Mouse (Mus musculus) heart, postnatal 25 days (tissue): ENCODE measurements around the gene Tbpl1. TPM values are rescaled to one million over a fixed set of nuclear protein-coding genes. Genes with fewer than 3 reads are reported as not detected.

Experiments
- DNase-seq: peaks from one replicate; pipeline ENCODE4 v3.0.0; 2022; ENCODE audit warnings: low spot score
- intact Hi-C: fragments of 180-260 bp; cut with DNase I; formaldehyde crosslinking; loops from one replicate; pipeline ENCODE4 v1.15.1; 2025
- total RNA-seq, 2 experiments: library from RNA; stranded (reverse); gene quantifications; 2 replicates each; pipeline ENCODE4 v1.2.3; 2021

The Tbpl1 gene
- total RNA-seq: 10 to 100 TPM; 19.1 to 21.1 TPM

DNA sequence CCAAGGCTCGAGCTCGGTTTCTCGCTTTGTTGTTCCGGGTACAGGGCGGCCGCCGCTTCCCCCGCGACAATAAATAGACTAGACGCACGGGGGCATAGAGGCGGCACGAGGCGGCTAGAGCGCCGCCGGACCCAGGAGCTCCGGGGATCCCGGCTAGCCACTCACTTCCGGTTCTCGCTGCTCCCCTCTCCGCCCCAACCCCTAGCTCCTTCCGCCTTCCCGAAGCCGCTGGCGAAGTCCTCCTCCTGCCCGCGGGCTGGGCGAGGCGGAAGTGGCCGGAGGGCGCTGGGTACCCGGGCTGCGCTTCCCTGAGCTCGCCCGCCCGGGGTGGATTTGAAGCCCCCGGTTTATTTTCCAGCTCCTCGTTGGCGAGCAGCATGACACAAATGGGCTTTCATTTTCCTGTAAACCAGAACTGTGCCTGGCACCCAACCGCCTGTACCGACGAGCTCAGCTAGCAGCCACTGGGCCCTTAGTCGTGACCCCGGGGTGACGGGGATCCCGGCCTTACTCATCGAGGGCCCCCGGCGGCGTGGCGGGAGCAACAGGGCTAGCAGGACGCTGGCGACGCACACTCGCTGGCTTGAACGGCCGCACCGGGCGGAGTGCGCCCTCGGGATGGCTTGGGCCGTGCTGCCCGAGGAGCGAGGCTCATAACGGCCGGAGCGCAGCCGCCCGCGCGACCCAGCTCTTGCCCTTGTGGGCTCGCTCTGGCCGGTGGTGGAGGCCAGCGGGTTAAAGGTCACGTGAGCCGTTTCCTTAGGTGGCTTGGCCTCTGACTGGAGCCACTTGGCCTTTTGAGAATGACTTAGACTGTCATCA, at the start of gene Tbpl1:
Tbpl1 (minus strand) TSS at position 667 of the 822 bp plus-strand sequence.
- DNase-seq: peak; percentile 92
- intact Hi-C loops: loop anchor here (5.0 kb wide), 1 partner anchor 41 kb away; no protein-coding TSS in a partner anchor

GRCm38 (mm10) chr10:22781466-22781865, 49.7 kb upstream of the Tbpl1 start:
- DNase-seq: no peak
- intact Hi-C loops: no loop called here

- intact Hi-C loops: loop anchor here (2.0 kb wide), 3 partner anchors 63 to 199 kb away; no protein-coding TSS in a partner anchor
- DNase-seq: no peak
Observed at GRCm38 (mm10) chr10:22777939-22778338, 46.2 kb upstream of the Tbpl1 start.

GRCm38 (mm10) chr10:22776007-22776698, 44.4 kb upstream of the Tbpl1 start:
- no peak for DNase-seq
- intact Hi-C loops: loop anchor here (2.0 kb wide), 3 partner anchors 61 to 197 kb away; no protein-coding TSS in a partner anchor

DNA sequence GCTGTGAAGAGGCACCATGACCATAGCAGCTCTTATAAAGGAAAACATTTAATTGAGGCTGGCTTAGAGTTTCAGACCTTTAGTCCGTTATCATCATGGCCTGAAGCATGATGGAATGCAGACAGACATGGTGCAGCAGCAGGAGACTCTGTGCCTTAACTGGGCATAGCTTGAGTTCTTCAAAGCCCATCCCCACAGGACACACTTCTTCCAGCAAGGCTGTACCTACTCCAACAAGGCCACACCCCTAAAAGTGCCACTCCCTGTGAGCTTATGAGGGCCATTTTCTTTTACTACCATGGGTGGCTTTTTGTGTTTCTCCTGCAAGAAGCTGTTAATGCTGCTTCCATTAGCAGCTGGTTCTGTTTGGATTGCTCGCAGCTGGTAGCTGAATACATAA, 43.7 kb upstream of the Tbpl1 start:
- no peak for DNase-seq
- intact Hi-C loops: no loop called here

- no peak for DNase-seq
- intact Hi-C loops: loop anchor here (5.0 kb wide), 1 partner anchor 42 kb away; the partner anchor contains the start of gene Tbpl1
Observed at GRCm38 (mm10) chr10:22774626-22775025, 42.9 kb upstream of the Tbpl1 start.

GRCm38 (mm10) chr10:22754240-22754639, 22.5 kb upstream of the Tbpl1 start:
- intact Hi-C loops: no loop called here
- DNase-seq: no peak

GRCm38 (mm10) chr10:22751175-22751682, 19.5 kb upstream of the Tbpl1 start:
- intact Hi-C loops: no loop called here
- no peak for DNase-seq

DNA sequence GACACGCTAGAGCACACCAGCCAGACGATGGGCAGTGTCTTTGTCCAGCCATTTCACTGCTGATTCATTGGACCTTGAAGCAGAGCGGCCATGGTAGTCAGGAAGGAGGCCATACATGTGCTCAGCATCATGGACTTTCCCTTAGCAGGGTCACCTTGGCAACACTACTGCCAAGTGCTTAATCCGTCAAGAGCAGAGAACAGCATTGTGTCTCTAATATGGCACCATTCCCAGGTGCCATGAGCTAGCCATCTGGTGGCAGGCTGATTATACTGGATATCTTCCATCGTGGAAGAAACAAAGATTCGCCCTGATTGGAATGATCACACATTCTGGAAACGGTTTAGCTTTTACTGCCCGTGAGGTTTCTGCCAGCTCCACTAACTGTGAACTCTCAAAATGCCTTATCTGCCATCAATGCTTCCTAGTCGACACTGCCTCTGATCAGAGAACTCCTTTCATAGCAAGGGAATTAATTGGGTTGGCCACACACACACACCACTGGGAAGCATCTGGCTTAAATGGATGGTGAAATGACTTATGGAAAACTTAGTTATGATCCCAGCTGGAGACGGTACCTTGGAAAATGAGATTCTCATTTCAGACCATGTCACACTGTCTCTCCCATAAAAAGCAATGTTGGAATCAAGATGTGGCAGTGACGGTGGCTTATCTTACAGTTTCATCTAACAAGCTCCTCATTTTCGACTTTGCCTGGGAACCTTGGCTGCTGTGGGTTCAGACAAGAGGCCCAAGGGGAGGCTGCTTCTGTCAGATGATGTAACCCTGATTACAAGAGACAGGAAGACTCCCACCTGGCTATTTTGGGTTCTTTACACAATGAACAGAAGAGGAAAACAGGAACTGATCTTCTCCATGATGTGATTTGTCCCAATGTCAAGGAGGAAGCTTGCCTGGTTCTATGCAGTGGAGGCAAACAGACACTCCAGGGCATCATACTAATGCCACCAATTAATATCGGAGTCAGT, 14.9 kb upstream of the Tbpl1 start:
- DNase-seq: no peak
- intact Hi-C loops: no loop called here

DNA sequence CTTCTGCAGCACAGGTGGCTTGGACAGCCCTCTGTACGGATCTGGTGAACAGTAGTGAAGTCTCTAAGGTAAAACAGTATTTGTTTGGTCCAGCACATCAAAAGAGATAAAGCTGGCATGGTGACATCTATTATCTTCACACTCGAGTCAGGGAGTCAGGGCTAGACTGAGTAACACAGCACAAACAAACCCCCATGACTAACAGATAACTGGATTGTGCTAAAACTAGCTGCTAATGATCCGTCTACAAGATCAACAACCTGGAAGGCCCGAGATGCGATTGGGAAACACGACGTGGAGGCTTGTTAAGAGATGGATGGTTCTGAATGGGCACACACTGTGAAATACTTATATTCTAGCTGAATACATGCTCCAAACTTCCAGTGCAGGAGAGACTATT, 14.2 kb upstream of the Tbpl1 start:
- intact Hi-C loops: no loop called here
- no peak for DNase-seq

DNA sequence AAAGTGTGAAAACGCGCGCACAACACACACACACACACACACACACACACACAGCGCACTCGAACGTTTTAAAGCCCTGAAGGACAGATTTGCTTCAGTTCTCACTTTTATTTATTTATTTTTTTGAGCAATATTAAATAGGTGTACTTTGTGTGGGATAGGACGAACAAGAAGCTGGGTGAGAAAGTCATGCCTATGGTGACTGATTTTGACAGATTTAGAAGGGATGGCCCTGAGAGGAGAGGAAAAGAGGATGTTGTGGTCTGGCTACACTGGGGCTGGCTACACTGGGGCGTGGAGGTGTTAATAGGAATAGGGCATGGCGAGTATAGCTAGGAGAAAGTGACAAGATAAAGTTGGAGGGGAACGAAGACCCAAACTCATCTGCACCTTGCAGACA, 443 bp upstream of the Tbpl1 start:
- no peak for DNase-seq
- intact Hi-C loops: loop anchor here (5.0 kb wide), 1 partner anchor 40 kb away; no protein-coding TSS in a partner anchor

GRCm38 (mm10) chr10:22730992-22731271, 806 bp downstream of the Tbpl1 start:
- intact Hi-C loops: loop anchor here (5.0 kb wide), 1 partner anchor 41 kb away; no protein-coding TSS in a partner anchor
- no peak for DNase-seq

DNA sequence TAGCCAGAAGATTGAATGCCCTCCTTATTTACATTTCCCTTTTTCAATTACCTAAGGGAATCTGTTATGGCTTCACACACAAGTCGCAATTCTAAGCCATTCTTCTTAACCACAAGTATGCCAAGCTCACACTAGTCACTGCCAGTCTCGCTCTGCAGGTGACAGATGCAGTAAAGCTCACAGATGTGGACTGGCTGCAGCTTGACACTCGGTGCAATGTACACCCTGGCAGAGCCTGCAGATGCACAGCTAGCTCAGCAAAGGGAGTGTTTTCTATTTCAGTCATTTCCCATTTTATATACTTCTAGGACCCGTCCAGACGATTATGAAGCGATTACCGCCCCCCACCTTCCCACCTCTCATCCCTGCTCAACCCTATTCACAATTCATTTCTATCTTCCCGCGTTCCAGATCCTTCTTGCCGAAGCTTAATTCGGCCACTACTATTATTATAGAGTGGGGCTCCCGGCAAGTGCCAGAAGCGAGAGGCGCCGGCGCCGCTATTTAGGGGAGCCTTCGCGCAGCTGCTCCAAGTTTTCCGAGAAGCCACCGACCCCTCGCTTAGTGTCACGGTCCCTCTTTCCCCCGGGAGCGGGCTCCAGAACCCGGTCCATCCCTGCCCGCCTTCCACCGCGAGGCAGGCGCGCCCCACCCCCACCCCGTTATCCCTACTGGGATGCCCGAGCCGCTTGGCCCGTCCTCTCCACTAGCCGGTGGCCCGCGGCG, 1.3 kb downstream of the Tbpl1 start:
- intact Hi-C loops: loop anchor here (5.0 kb wide), 1 partner anchor 42 kb away; no protein-coding TSS in a partner anchor
- peak; percentile 14 for DNase-seq

- no peak for DNase-seq
- intact Hi-C loops: no loop called here
Observed at GRCm38 (mm10) chr10:22728257-22728656, 3.5 kb downstream of the Tbpl1 start.

DNA sequence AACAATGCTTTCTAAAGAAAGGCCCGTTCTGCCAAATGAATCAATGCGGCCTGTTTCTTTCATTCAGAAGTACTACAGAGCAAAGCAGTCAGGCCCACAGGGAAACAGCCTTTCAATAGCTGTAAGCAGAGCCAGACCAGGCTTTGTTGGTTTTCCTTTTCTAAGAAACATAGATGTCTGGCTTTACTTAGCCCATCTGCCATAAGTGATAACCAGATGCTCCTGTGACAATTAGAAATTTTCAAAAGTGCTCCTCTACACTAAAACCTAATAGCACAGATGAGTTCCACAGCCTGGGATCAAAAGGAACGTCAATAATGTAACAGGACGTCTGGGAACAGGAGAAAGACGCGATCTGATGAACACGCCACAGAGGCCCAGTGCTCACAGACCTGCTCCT, 5.4 kb downstream of the Tbpl1 start:
- no peak for DNase-seq
- intact Hi-C loops: no loop called here

- intact Hi-C loops: no loop called here
- DNase-seq: no peak
Observed at GRCm38 (mm10) chr10:22725166-22725565, 6.6 kb downstream of the Tbpl1 start.

DNA sequence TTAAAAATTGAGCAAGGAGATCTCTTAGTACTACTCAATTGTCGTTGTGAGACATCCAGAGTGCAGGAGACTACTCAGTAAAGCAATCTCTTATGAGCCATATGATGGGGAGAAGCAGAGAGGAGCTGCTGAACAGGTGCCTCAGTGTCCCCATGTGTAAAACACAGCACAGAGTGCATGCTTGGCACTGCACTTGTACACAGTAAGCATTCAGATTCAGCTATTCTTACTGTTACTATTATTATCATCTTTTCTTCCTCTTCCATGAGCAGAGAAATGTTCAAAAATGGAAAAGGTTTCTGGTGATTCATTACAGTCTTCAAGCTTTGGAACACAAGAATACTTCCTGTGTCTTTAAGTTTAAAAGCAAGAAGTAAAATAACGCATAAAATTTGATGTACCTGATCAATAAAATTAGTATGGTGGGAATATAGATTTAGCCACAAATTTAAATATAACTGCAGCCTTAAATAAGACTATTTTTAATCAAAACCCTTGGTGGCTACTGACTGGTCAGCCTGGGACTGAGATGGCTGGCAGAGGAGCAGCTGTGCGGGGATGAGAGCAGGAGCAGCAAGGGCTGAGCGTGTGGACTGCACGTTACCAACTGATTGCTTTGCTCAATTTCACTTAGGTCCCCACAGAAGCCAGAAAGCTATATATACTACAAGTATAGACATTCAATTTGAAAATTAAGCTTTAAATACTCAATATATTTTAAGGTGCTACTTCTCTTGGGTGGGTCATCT, 10.8 kb downstream of the Tbpl1 start:
- DNase-seq: no peak
- intact Hi-C loops: no loop called here

- no peak for DNase-seq
- intact Hi-C loops: no loop called here
Observed at GRCm38 (mm10) chr10:22718475-22718874, 13.3 kb downstream of the Tbpl1 start.
